Mouse (Mus musculus) gastrocnemius, postnatal 4 days (tissue): ENCODE data around the gene Xpnpep1. TPM values are rescaled to one million over a fixed set of nuclear protein-coding genes. Genes with fewer than 3 reads are reported as not detected.

ENCODE experiments used
- DNase-seq, 2 experiments: peaks; one replicate each; pipeline ENCODE4 v3.0.0; 2021 to 2022; ENCODE audit warnings: low spot score in 2 of 2, mixed read lengths in 2 of 2
- total RNA-seq, 2 experiments: library from RNA; stranded (reverse); gene quantifications; 2 replicates each; pipeline ENCODE4 v1.2.3; 2021

Xpnpep1 gene
- total RNA-seq, 2 experiments from 2014 or later, result 85.3 to 91.8 TPM

DNA sequence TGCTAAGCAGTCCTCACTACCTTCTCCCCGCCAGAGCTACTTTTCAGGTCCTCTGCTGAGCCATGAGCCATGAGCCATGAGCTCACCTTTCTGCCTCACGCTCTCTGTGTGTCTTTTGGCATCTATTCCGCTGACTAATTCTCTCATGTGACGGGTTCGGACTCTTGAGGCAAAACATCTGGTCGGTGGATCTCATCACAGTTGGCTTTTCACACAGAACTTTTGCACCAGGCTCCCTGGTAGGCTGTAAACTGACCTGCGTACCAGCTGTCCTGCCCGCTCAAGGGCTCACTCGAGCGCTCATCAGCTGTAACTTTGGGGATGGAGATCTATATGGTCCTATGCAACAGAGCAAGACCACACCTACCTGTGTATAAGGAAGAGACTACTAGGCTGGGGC lies 26.9 kb upstream of the Xpnpep1 start:
- peak in 1 of 2 experiments; percentile 42 for DNase-seq

DNA sequence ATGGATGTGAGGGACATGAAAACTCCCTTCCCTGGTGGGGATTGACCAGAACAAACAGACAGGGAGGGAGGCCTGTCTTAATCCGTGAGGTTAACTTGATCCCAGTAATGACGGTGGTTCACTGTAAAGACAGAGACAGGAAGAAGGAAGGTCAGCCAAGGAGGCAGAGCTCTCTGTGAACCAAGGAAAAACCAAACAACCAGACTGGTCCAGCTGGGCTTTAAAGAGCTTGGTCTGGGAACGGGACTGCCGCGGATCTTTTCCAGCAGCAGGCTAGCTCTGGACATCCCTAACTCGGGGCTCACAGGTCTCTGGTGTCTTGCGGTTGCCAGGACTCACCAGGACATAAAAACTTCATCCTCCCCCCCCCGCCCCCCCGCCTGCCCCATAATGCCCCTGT lies 26.5 kb upstream of the Xpnpep1 start:
- peak in 1 of 2 experiments; percentile 36 for DNase-seq

DNA sequence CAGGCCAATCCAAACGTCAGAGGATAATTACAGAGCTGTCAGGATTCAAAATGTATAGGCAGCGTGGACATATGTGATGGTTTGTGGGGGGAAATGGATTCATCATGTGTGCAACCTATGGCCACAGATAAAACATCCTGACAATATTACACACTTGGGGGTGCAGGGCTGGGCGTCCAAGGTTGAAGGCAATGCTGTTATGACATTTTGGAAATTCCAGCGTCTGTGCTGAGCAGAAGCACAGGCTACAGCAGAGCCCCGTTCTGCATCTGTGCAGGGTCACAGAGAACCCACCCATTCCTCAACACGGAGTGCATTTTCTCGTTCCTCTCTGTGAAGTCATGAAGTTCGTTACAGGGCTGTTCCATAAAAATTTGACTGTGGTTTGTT lies 25.0 kb upstream of the Xpnpep1 start:
- DNase-seq, result no peak

DNA sequence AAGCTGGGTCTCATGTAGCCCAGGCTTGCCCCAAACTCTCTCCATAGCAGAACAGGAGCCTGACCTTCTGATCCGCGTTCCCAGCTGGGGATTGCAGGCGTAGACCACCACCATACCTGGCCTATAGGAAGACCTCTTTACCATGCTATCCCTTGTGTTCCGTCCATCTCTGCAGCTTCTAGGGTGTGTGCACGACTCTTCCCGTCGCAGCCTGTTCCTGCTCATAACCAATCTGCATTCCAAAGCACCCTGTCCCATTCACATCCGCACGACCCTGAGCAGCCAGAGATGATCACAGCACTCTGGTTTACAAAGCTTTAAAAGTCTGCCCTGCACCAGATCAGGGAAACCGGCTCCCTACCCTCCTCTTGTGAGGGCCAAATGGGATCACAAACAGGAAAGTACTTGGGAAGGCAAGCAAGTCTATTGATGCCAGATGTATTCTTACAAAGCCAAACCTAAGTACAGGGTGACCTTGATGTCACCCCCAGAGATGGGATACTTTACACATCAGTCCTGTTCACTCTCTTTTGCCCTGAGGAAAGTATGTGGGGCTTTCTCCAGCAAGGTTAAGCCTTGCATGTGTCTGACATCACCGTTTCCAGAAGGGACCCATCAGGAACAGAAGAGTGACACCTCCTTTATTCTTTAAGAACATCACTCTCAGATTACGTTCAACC lies 24.4 kb upstream of the Xpnpep1 start:
- no peak for DNase-seq

DNA sequence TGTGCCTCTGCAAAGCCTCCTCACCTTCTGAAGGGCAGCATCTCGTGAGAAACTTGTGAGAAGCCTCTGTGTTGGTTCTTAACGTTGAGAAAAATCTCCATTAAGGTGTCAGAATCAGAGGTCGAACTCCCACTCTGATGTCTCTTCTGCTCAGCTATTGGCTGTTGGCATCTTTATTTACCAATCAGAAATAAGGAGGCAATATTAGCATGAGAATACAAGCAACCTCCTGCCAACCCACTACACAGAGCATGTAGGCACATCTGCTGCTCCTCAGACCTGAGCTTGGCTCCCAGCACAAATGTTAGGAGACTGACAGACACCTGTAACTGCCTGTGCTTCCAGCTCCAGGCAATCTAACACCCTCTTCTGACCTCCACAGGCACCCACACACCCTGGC lies 22.0 kb upstream of the Xpnpep1 start:
- no peak for DNase-seq

DNA sequence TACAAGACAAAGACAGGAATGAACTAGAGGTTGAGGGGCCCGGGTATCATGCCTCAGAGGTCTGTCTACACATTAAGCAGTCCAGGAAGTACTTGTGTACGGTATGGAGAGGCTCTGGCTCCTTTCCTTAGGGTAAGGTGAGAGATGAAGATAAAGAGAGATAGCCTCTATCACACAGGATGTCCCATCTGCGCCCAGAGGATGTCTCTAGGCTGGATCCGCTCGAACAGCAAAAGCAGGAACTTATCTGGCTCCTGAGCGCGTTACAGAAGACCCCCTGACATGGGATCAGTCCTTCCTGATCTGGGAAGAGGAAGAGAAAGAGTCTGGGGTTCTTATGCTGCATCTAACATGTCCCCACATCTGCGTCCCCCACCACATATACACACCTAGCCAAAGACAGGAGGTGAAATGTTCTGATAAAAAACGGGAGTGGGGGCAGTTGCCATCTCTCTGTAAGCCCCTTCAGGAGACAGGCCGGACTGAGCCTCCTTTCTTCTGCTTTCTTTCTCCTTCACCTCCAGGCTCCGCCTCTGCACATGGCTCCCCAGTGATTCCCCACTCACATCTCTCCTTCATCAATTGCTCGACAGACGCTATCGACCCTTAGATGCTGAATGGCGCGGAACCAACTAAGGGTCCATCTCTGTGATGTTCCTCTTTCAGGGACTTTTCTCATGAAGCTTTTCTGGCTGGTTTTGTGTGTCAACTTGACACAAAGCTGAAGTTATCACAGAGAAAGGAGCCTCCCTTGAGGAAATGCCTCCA lies 19.5 kb upstream of the Xpnpep1 start:
- no peak for DNase-seq

DNA sequence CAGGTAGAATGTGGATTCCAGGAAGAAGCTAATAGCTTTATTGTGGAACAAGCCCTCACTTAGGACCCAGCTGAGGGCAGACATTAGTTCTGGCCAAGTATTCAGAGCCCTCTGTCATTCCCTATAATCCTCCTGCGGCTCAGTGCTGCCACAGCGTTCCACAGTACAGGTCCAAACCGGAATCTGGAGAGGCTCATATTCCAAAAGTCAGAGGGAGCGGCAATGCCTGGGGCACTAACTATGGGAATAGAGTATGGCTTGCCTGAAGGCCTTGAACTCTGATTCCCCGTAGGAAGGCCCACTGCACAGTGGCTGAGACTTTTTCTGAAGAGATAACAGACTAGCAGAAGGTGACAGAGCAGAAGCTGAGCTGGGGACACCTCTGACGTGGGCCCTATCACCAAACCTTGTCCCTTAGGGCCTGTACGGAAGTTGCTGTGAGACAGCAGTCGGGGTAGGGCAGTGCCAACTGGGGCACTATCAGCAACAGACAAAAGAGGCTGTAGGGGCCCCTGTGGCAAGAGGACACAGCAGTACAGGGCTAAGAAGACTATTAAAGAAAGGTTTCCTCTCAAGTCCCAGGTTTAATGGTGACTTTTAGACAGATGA lies 18.8 kb upstream of the Xpnpep1 start:
- no peak for DNase-seq

DNA sequence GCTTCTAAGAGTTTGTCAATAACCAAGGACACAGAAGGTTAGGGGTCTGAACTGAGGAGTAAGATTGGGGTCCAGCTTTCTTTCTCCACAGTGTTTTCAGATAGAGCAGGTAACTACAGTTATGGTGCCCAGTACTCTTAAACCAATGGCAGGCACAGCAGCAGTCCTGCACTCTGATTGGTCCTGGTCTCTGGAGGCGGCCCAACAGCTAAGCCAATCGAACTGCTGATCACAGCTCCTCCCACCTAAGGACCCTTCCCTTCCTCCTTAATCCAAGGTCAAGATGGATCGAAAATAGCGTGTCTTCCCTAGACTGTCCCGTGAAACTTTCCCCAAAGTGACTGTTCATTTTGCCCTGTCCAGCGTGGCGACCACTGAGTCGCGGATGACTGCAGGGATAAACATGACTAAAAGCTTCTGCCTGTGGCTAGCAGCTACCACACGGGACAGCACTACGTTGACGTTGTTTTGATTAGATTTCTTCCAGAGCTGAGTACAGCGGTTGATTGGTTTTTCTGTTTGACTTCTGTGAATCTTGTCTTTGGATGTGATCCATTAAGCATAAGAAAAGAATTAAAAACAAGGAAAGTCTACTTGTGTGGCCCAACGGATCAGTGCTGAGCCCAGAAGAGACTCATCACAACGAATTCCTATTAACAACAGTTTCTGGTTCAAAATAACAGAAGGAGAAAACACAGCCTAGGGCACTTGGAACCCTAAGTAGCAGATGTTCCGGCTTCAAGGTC lies 18.1 kb upstream of the Xpnpep1 start:
- DNase-seq, result no peak

DNA sequence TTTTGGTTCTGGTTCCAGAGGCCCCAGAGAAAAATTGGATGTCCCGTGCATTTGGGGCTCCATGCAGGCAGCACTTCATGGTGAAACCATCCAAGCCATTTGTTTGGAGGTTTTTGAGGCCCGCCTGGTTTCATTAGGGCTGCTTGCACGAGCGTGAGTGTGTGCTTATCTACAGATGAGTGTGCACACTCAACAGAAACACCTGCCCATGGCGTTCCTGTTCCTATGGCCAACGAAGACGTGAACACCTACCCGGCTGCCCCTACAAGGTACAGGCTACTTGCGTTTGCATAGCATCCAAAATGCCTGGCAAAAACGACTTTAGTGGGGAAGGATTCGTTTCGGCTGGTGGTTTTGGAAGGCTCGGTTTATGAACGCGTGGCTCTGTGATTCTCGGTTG lies 13.3 kb upstream of the Xpnpep1 start:
- no peak for DNase-seq

DNA sequence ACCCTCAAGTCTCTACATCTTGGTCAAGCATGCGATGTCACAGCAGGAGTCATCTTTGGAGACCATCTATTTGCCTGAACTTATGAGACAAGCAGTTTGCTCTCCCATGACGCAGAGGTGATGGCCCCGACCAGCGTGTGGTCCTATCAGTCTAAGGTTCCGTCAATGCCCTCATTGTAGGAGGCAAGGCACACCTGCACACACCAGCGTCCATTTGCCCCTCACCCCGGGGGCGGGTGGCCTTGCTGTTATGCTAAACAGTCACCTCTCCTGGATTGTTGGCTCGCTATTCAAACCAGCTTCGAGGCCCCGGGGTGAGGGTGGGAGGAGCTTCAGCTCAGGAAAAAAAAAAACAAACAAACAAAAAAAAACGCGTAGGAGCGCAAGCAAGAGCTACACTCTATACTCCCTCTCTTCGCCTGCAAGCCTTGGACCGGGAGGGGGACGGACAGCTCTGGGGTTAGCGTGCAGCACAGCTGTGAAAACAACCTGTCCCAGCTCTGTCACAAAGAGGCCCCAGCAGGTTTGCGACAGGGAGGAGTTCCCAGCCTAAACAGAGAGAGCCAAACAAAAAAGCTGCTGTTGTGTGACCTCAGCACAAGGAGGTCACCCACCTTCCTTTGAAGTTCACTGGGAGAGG lies 12.1 kb upstream of the Xpnpep1 start:
- no peak for DNase-seq

DNA sequence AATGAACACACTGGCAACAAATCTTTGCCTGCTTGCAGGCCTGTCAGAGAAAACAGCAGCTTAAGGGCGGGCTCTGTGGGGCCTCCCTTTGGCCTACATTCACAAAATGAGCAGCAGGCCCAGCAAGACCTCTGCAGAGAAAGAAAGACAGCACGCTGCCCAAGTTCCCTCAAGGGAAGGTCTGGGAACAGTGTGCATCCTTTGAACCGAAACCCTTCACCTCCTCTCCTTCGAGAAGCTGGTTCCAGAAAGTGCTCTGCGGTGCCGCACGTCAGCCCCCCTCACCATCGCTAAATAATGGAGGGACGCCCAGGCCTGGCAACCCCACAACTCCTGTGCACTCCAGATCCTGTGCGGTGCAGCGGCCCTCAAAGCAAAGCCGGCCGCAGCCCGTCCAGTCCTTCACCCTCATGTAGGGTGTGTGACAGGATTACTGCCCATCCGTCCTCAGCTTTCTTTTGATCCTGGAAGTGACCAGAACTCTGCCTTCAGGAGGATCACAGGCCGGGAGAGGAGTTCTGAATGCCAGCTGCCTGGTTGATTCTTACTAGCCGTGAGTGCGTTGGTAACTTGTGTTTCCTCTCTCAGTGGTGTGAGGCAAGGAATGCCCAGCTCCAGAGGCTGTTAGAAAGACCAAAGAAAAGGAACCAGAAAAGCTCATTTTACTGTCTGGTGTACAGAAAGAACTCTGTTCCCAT lies 11.4 kb upstream of the Xpnpep1 start:
- DNase-seq, result peak in 1 of 2 experiments; percentile 45

DNA sequence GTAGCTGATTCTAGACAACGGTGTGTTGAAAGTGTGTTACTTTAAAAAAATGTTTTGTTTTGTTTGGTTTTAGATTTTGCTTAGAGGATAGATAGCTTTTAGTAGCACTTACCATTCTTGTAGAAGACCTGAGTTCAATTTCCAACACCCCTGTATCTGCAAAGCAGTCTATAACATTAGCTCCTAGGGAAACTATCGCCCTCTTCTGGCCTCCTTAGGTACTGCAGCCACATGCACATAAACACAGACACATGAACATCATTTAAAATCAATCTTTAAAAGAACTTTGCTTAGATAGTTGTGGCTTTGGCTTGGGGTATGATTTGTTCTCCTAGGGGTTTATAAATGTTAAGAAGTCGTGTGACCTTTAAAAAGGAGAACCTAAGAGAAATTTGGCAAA lies 10.1 kb upstream of the Xpnpep1 start:
- no peak for DNase-seq

DNA sequence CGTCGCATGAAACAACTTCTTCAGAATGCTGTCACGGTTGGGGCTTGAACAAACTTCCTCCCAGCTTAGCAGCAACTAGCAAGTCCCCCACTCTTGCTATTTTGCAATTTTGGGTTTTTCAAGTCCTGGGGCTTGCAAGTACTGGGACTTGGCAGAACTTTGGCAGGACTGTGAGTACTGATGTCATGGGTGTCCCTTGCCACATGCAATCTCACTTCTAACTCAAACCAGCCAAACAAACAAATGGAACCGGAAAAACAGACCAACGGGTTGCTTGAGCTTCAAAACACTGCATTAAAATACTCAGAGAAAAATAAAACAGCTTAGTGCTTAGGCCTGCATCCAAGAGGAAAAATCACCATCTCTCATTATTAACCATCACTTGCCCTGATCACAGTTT lies 7.2 kb upstream of the Xpnpep1 start:
- no peak for DNase-seq

DNA sequence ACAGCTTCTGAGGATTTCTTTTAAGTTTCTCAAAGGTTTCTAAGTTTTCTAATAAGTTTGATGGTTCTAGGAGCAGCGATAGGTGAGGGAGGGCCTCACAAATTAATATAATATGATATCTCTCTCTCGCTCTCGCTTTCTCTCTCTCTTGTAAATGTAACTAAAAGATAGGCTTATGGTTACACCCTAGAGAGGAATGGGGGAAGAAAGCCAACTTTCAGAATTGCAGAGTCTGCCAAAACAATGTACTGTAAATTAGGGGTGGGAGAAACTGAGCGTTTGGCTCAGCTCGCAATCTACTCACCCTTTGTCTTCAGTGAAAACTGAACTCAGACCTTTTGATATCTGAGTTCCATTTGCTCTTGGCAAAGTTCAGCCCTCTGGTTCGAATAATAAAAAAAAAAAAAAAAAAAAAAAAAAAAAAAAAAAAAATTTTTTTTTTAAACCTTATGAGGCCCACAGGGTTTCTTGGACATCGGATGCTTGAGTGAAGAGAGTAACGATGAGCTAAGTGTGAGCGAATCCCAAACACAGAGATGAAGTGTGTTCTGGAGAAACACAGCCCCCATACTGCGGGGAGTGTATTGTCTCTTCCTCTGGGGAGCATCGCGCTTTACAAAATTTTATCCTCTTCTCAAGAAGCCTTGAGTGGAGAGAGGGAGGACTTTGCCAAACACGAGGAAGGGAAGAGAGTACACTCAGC lies 3.6 kb upstream of the Xpnpep1 start:
- DNase-seq, result no peak

DNA sequence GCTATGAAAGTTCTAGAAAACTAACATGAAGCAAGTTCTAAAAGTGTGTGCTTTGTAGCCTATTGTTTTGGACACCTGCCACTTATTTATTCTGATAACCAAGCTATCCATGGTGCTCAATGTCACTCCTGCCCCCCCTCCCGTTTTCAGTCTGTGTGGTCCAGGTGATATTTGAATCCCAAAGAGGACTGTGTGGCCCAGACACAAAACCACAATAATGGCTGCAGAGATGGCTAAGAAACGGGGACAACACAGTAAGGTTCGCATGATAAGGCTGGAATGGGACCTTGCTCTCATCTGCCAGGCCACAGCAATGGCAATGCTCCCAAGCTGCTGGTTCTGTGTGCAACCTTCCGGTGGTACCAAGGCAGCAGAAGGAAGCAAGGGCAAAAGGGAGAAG lies 1.6 kb upstream of the Xpnpep1 start:
- DNase-seq, result no peak

DNA sequence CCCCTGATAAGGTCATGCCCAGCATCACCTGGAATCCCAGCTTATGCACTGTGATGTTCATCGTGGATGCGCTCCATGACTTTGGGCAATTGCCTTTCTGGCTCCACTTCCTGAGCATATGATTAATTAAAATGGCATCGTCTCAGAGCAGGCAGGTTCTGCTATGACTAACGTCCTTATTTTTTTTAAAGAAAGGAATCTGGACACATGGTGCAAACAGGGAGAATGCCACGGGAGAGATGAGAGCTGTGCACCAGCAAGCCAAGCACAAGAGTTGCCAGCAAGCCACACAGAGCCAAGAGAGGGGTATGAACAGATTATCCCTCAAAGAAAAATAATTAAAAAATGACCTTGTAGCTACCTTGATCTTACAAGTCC lies 1.1 kb upstream of the Xpnpep1 start:
- DNase-seq, result no peak

DNA sequence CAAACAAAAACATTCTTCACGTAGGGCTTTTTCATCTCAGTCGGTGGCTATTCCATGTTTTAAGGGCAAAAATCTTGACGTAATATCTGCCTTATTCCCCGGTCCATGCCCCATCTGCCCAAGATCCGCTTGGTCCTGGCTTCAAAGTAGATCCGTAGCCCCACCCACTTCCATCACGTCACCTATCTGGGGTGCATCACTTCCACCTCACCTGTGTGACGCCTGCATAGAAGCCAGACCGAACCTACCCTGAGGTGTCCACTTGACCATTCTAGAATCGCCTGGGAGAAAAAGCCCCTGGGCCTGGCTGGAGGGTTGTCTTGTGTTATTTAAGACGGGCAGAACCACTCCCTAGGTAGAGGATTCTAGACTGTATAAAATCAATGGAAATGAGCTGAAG lies 924 bp downstream of the Xpnpep1 start:
- no peak for DNase-seq

DNA sequence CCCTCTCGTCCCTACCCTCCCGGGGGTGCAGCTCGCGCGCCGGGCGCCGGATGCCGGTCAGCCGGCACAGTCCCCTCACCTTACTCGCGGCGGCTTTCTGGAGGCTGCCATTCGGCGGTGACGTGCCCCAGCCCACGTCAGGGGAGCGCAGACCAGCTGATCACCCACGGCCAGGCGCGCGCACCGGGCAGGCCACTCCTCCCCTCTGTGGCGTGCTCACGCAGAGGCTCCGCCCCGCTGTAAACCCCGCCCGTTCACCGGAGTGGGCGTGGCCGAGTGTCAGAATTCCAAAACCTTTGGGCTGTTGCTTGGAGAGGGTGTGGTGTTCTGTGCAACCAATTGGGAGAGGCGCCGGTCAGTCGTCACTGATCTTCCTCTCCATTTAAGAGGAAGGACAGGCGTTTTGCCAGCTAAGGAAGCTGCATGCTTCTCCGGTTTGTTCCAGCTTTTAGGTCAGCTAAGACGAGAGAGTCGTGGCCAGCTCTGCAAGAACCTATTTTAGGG lies 1.5 kb downstream of the Xpnpep1 start:
- DNase-seq, result peak; percentile 96 to 98

DNA sequence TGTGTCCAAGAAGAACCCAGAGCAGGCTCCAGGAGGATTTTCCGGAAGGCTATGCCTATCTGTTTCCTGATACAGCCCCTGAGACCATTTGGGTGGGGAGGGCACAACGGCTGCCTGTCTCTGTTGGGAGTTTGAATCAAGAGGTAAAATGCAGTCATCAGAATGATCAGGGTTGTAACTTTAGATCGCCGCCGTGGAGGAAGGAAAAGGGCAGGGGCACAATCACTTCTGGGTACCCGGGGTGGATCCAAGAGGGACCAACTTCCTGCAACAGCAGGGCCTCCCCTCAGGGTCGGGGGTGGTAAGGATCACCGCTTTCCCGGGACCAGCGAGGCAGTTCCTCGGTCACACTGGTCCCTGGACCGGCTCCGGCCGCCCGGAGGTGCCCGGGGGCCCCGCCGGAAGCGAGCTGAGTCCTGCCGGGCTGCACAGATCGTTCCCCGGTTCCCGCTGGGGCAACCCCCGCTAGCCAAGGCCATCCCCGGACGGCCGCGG lies 2.0 kb downstream of the Xpnpep1 start:
- peak in 1 of 2 experiments; percentile 27 for DNase-seq
